Mouse (Mus musculus) cerebellum, adult 11 months (tissue): ENCODE data around the gene Fuca1.

ENCODE experiments used
- DNase-seq: peaks from one replicate; pipeline ENCODE4 v3.0.0; 2022

Gene Fuca1

DNA sequence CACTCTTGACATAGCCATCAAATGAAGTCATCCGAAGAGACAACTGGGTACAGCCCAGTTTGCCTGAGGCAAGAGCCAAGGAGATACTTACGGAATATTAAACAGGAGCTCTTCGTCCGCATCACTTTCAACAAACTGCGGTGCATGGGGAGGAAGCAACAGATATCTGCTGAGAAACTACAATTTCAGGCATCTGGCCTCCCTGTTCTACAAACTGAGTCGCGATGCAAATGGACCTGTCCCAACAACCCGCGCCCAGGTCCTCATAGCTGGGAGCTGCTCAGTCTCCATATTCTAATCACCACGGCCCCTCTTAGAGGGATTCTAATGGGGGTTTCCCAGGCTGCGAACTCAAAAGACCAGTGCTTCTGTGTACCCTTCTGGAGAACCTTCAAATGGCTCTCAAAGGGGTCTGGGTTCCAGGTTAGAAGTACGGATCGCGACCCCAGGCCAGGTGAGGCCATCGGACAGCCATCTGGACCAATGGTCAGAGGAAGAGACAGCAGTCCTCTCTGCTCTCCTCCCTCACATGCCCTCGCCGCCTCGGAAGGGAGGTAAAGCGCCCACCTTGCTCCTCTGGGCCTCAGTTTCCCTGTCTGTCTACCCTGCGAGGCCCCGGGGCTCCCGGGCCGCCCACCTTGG lies 65.9 kb downstream of the Fuca1 start:
- DNase-seq: no peak

DNA sequence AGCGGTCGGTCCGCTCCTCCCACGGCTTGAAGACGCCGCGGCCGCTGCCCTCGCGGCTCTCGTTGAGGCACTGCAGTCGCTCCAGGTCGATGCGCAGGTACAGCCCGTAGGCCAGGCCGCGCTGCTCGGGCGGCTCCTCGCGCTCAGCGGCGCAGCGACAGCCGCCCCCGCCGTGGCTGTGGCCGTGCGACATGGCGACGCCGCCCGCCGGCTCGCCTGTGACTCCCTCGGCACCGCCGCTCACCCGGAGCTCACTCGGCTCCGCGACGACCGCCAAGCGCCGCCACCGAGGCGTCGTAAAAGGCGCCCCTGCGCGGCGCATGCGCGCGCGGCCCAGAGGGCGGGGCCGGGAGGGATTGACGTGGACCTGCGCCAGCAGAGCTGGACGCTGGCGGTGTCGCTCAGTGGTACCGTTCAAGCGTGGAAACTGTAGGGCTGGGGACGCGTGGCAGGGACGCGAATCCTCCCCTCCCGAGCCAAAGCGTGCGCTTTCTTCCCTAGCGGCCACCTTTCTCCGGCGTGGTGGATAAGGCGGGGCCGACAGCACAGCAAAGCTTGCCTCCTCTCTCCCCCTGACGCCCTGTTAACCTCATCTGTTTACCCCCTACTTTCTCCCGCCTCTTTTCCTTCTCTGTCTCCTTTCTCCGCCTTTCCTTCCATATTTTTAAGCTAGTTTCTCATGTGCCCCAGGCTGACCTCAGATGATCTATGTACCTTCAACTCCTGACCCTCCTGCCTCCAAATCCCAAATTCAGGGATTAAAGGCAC lies 66.6 kb downstream of the Fuca1 start, which contains the start of gene Pithd1:
Gene Pithd1 (minus strand): TSS at position 322 of the 768 bp plus-strand sequence.
- DNase-seq: peak; percentile 94

DNA sequence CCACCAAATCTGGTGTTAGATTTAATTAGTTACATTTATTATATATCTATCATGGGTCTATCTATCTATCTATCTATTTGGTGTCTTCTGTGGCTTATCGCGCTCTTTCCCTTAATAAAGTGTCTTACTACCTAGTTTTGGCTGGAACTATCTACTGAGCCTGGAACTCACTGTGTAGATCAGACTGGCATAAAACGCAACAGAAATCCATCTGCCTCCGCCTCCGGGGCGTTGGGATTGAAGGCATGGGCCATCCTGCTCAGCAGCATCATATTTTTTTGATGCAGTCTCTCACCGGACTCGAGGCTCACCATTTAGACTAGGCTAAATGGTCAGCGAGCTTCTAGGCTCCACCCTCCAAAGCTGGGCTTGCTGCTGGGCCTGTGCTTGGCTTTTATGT lies 67.2 kb downstream of the Fuca1 start:
- DNase-seq: no peak
